Mouse (Mus musculus): ENCODE measurements around the gene Ifnar1.

GRCm38 (mm10) chr16:91538513-91538912 is 53.5 kb downstream of the Ifnar1 start:
- TF ChIP-seq CTCF (IDR thresholded peaks at IDR 0.05; ENCODE audit: low read depth), result no peak
- no peak for TF ChIP-seq EP300 (IDR thresholded peaks at IDR 0.05; ENCODE audit: low read depth)

All from liver, embryonic 14.5 days (tissue).